19 mouse cellular contexts compared by ENCODE assay signal in genomic region chr2:169501736-169502340, GRCm38 (mm10).
DNase-seq lines count a peak whose midpoint lies in the region; ATAC-seq lines count a peak whose summit lies in the region.
"Had no signal": no experiment of that assay in that cellular context is flagged by ENCODE, and none has a peak within 500 bp of the region (broad histone marks: within the 10 kb centered on the region; RNA-seq: fewer than 3 reads in every experiment).

No protein-coding gene starts in this region.

- no peak overlapping the region for H3K27ac ChIP-seq in forebrain, embryonic 15.5 days (replicated peaks)
- H3K27ac ChIP-seq in forebrain, embryonic 11.5 days (ENCODE audit: low read depth, low read length): no peak overlapping the region
- no peak overlapping the region for H3K27ac ChIP-seq in neural tube, embryonic 12.5 days
- H3K27ac ChIP-seq in neural tube, embryonic 15.5 days (replicated peaks): no peak overlapping the region
- no peak overlapping the region for H3K27ac ChIP-seq in neural tube, embryonic 14.5 days (ENCODE audit: low read depth, low read length)
- H3K27ac ChIP-seq: embryonic facial prominence, embryonic 13.5 days; gastrocnemius, adult 2 months; heart, embryonic 10.5 days; hindbrain, embryonic 13.5 days had no signal

- no peak overlapping the region for H3K4me3 ChIP-seq in forebrain, embryonic 15.5 days
- no peak overlapping the region for H3K4me3 ChIP-seq in forebrain, embryonic 11.5 days (ENCODE audit: low read depth, low read length)
- peak overlapping the region; percentile 46 for H3K4me3 ChIP-seq in megakaryocyte, embryonic 14.5 days (replicated peaks)
- H3K4me3 ChIP-seq in neural tube, embryonic 12.5 days: no peak overlapping the region
- H3K4me3 ChIP-seq in neural tube, embryonic 15.5 days (replicated peaks): no peak overlapping the region
- no peak overlapping the region for H3K4me3 ChIP-seq in neural tube, embryonic 14.5 days (ENCODE audit: low read depth, low read length)
- H3K4me3 ChIP-seq: embryonic facial prominence, embryonic 13.5 days; gastrocnemius, adult 2 months; heart, embryonic 10.5 days; hindbrain, embryonic 13.5 days had no signal

- no peaks in the 10 kb centered on the region for H3K36me3 ChIP-seq in forebrain, embryonic 15.5 days
- no peaks in the 10 kb centered on the region for H3K36me3 ChIP-seq in forebrain, embryonic 11.5 days (ENCODE audit: control insufficient read depth, insufficient read depth, low read length)
- H3K36me3 ChIP-seq in megakaryocyte, embryonic 14.5 days (replicated peaks; ENCODE audit: low read length): no peaks in the 10 kb centered on the region
- H3K36me3 ChIP-seq in neural tube, embryonic 12.5 days: no peaks in the 10 kb centered on the region
- H3K36me3 ChIP-seq in neural tube, embryonic 15.5 days: no peaks in the 10 kb centered on the region
- no peaks in the 10 kb centered on the region for H3K36me3 ChIP-seq in neural tube, embryonic 14.5 days (ENCODE audit: control insufficient read depth, insufficient read depth, low read length)
- H3K36me3 ChIP-seq: embryonic facial prominence, embryonic 13.5 days; heart, embryonic 10.5 days; hindbrain, embryonic 13.5 days had no signal

- H3K4me2 ChIP-seq in forebrain, embryonic 15.5 days (replicated peaks): no peak overlapping the region
- no peak overlapping the region for H3K4me2 ChIP-seq in forebrain, embryonic 11.5 days (ENCODE audit: low read depth, low read length, severe bottlenecking)
- no peak overlapping the region for H3K4me2 ChIP-seq in neural tube, embryonic 12.5 days (replicated peaks)
- no peak overlapping the region for H3K4me2 ChIP-seq in neural tube, embryonic 15.5 days
- no peak overlapping the region for H3K4me2 ChIP-seq in neural tube, embryonic 14.5 days (ENCODE audit: low read depth, low read length)
- H3K4me2 ChIP-seq: embryonic facial prominence, embryonic 13.5 days; hindbrain, embryonic 13.5 days had no signal

- peak; percentile 38; the same call in 1 of the 2 replicates for ATAC-seq in forebrain, embryonic 15.5 days (replicated peaks)
- no peak for ATAC-seq in forebrain, embryonic 11.5 days (replicated peaks; ENCODE audit: low FRiP score)
- ATAC-seq in megakaryocyte, adult 5-6 weeks (ENCODE audit: poor library complexity, severe bottlenecking): no peak
- ATAC-seq in neural tube, embryonic 12.5 days (ENCODE audit: low FRiP score, low read depth): peak; percentile 57; the same call in 1 of the 2 replicates
- ATAC-seq in neural tube, embryonic 15.5 days (ENCODE audit: low FRiP score): no peak
- peak; percentile 38; the same call in 1 of the 2 replicates for ATAC-seq in neural tube, embryonic 14.5 days (ENCODE audit: low read depth)

- DNase-seq in forebrain, embryonic 11.5 days (ENCODE audit: low spot score): no peak
- no peak for DNase-seq in layer of hippocampus, postnatal 25 days (ENCODE audit: extremely low spot score in 1 of 2, low spot score in 1 of 2)
- DNase-seq: adrenal gland, postnatal 10 days; cerebellum, adult 18-20 months; cerebellum, adult 9-11 months; cerebellum, postnatal 36 days; gastrocnemius, adult 2 months; gastrocnemius, postnatal 25 days; heart, postnatal 10 days; heart, postnatal 4 days had no signal

- H3K4me1 ChIP-seq in forebrain, embryonic 15.5 days: 0 out of 2 replicates have a peak, but pooled peaks cover 3% of the 10 kb centered on the region
- peaks cover 7% of the 10 kb centered on the region for H3K4me1 ChIP-seq in forebrain, embryonic 11.5 days (replicated peaks; ENCODE audit: control insufficient read depth, insufficient read depth, low read length)
- H3K4me1 ChIP-seq in megakaryocyte, embryonic 14.5 days: no peaks in the 10 kb centered on the region
- H3K4me1 ChIP-seq in neural tube, embryonic 12.5 days: peaks cover 16% of the 10 kb centered on the region
- H3K4me1 ChIP-seq in neural tube, embryonic 15.5 days: peaks cover 14% of the 10 kb centered on the region
- H3K4me1 ChIP-seq in neural tube, embryonic 14.5 days (ENCODE audit: control insufficient read depth, insufficient read depth, low read length): peaks cover 3% of the 10 kb centered on the region
- H3K4me1 ChIP-seq: embryonic facial prominence, embryonic 13.5 days; heart, embryonic 10.5 days had no signal

- no peak overlapping the region for H3K9ac ChIP-seq in forebrain, embryonic 15.5 days (replicated peaks)
- H3K9ac ChIP-seq in forebrain, embryonic 11.5 days (ENCODE audit: low read length): no peak overlapping the region
- no peak overlapping the region for H3K9ac ChIP-seq in neural tube, embryonic 12.5 days
- H3K9ac ChIP-seq in neural tube, embryonic 15.5 days (replicated peaks): no peak overlapping the region
- no peak overlapping the region for H3K9ac ChIP-seq in neural tube, embryonic 14.5 days (replicated peaks; ENCODE audit: low read depth, low read length)
- H3K9ac ChIP-seq: embryonic facial prominence, embryonic 13.5 days; hindbrain, embryonic 13.5 days had no signal

- H3K27me3 ChIP-seq in forebrain, embryonic 15.5 days: no peaks in the 10 kb centered on the region
- H3K27me3 ChIP-seq in forebrain, embryonic 11.5 days (ENCODE audit: control insufficient read depth, insufficient read depth, low read length): no peaks in the 10 kb centered on the region
- no peaks in the 10 kb centered on the region for H3K27me3 ChIP-seq in megakaryocyte, embryonic 14.5 days (replicated peaks)
- H3K27me3 ChIP-seq in neural tube, embryonic 12.5 days (replicated peaks): no peaks in the 10 kb centered on the region
- no peaks in the 10 kb centered on the region for H3K27me3 ChIP-seq in neural tube, embryonic 15.5 days (replicated peaks)
- H3K27me3 ChIP-seq in neural tube, embryonic 14.5 days (ENCODE audit: control insufficient read depth, insufficient read depth, low read length): no peaks in the 10 kb centered on the region
- H3K27me3 ChIP-seq: embryonic facial prominence, embryonic 13.5 days had no signal

- WGBS in forebrain, embryonic 15.5 days: 44% methylated on average over 11 of the region's 11 CpGs
- 84% methylated on average over 11 of the region's 11 CpGs for WGBS in forebrain, embryonic 11.5 days
- WGBS in neural tube, embryonic 12.5 days: 57% methylated on average over 11 of the region's 11 CpGs
- WGBS in neural tube, embryonic 15.5 days: 38% methylated on average over 11 of the region's 11 CpGs
- 38% methylated on average over 11 of the region's 11 CpGs for WGBS in neural tube, embryonic 14.5 days

- H3K9me3 ChIP-seq in forebrain, embryonic 15.5 days: no peaks in the 10 kb centered on the region
- H3K9me3 ChIP-seq in forebrain, embryonic 11.5 days (ENCODE audit: control insufficient read depth, low read length): no peaks in the 10 kb centered on the region
- H3K9me3 ChIP-seq in megakaryocyte, embryonic 14.5 days: peaks cover 81% of the 10 kb centered on the region
- no peaks in the 10 kb centered on the region for H3K9me3 ChIP-seq in neural tube, embryonic 12.5 days
- H3K9me3 ChIP-seq in neural tube, embryonic 15.5 days (replicated peaks): no peaks in the 10 kb centered on the region
- no peaks in the 10 kb centered on the region for H3K9me3 ChIP-seq in neural tube, embryonic 14.5 days (ENCODE audit: control insufficient read depth, low read length)
- H3K9me3 ChIP-seq: embryonic facial prominence, embryonic 13.5 days; heart, embryonic 10.5 days; hindbrain, embryonic 13.5 days had no signal

Comparison
In these comparisons a context has a peak if more than half of its experiments do, and no peak if none do; other contexts are left out.
1. ATAC-seq: peak in forebrain, embryonic 15.5 days (single experiment), neural tube, embryonic 12.5 days (single experiment) and neural tube, embryonic 14.5 days (single experiment); none in forebrain, embryonic 11.5 days (single experiment), megakaryocyte, adult 5-6 weeks (single experiment) and neural tube, embryonic 15.5 days (single experiment).